Mouse (Mus musculus): ENCODE results near the gene Baiap2l1.

DNA sequence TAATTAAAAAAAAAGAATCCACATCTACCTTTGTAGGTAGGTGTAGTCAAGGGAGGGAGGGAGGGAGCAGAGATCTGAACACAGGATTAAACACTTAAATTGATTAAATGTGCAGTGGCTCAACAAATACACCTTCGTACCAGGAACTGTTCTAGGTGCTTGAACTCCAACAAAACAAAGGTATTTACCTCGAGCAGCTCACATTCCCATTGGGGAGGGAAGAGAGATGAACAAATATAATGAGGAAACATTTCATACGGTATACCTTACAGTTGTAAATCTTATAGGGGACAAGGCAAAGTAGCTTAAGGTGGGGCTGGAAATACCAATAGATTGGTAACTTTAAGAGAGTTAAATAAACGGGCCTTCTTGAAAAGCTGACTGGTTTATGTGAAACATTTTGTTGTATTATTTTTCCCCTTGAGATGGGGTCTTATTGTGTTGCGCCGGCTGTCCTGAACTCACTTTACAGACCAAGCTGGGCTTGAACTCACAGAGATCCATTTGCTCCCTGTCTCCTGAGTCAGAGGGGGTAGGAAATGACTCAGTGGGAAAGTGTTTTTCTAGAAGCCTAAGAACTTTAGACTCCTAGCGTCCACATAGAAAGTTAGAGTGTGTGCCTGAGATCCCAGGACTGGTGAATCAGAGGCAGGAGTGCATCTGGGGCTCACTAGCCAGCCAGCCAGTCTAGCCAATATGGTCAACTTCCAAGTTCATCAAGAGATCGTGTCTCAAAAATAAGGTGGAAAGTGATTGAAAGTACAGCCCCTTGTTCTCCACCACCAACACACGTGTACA is 5.5 kb downstream of the Baiap2l1 start:
- TF ChIP-seq CTCF (IDR thresholded peaks at IDR 0.05; ENCODE audit: low read depth, low read length) (no peak), GATA1 (IDR thresholded peaks at IDR 0.05; ENCODE audit: borderline replicate concordance, low read length) (no peak), TAL1 (conservative IDR thresholded peaks at IDR 0.05; ENCODE audit: low read depth, low read length) (no peak)
